In genomic region chr3:108911081-108911547, GRCm38 (mm10) we compare ENCODE assay signal across 8 mouse cellular contexts. TPM values are rescaled to one million over a fixed set of nuclear protein-coding genes. Genes with fewer than 3 reads are reported as not detected.
A peak's percentile ranks its signal among the peaks of the same experiment; 100 is the strongest.
DNase-seq lines count a peak whose midpoint lies in the region; ATAC-seq and TF ChIP-seq lines count a peak whose summit lies in the region.

No protein-coding gene starts in this region.

- WGBS in cerebellum, adult 2 months: under 1% methylated on average over 44 of the region's 44 CpGs
- under 1% methylated on average over 40 of the region's 44 CpGs for WGBS in hindbrain, embryonic 12.5 days

- peak overlapping the region; percentile 92 for H3K27ac ChIP-seq in cerebellum, adult 2 months (ENCODE audit: insufficient read depth, low read length)
- H3K27ac ChIP-seq in hindbrain, embryonic 12.5 days: peak overlapping the region; percentile 96

- H3K36me3 ChIP-seq in hindbrain, embryonic 12.5 days: peaks cover 13% of the 10 kb centered on the region

- H3K27me3 ChIP-seq in cerebellum, adult 2 months (ENCODE audit: control insufficient read depth, insufficient read depth, low read length): no peaks in the 10 kb centered on the region
- H3K27me3 ChIP-seq in hindbrain, embryonic 12.5 days: no peaks in the 10 kb centered on the region

- H3K9me3 ChIP-seq in hindbrain, embryonic 12.5 days (replicated peaks): no peaks in the 10 kb centered on the region

- H3K4me3 ChIP-seq in cerebellum, adult 2 months (replicated peaks; ENCODE audit: insufficient read depth, low read depth, low read length): peak overlapping the region; percentile 84
- H3K4me3 ChIP-seq in hindbrain, embryonic 12.5 days: peak overlapping the region; percentile 88

- H3K9ac ChIP-seq in hindbrain, embryonic 12.5 days: peak overlapping the region; percentile 90

- ATAC-seq in frontal cortex, adult (ENCODE audit: low TSS enrichment): peak; percentile 68
- peak; percentile 91 for ATAC-seq in hindbrain, embryonic 12.5 days (ENCODE audit: low FRiP score)
- ATAC-seq in megakaryocyte, adult 5-6 weeks (ENCODE audit: poor library complexity, severe bottlenecking): peak; percentile 64

- H3K4me1 ChIP-seq in cerebellum, adult 2 months (ENCODE audit: control insufficient read depth, insufficient read depth, low read length): peaks cover under 1% of the 10 kb centered on the region; the same call in 1 of the 2 replicates
- peaks cover 22% of the 10 kb centered on the region for H3K4me1 ChIP-seq in hindbrain, embryonic 12.5 days

- peak overlapping the region; percentile 94 for H3K4me2 ChIP-seq in hindbrain, embryonic 12.5 days (replicated peaks)

- TF ChIP-seq POLR2A in cerebellum, adult 2 months (IDR thresholded peaks at IDR 0.05; ENCODE audit: borderline replicate concordance, insufficient read depth, low read length): no peak

- peak; percentile 66 for DNase-seq in MEL-GATA-1-ER (ENCODE audit: extremely low read depth, low read depth)
- peak in 1 of 2 experiments; percentile 56 for DNase-seq in cerebellum, adult 2 months
- peak; percentile 30 to 52 for DNase-seq in left cerebral cortex, adult 9 months (ENCODE audit: low spot score in 2 of 2)
- peak; percentile 69 to 74 for DNase-seq in right cerebral cortex, postnatal 10 days (ENCODE audit: low spot score in 2 of 2)
- DNase-seq in urinary bladder, postnatal 25 days (ENCODE audit: low spot score): peak; percentile 49

- peak; percentile 20; the same call in 1 of the 2 replicates for TF ChIP-seq CTCF in cerebellum, adult 2 months (IDR thresholded peaks at IDR 0.05; ENCODE audit: borderline replicate concordance, insufficient read depth, low read depth, low read length)

RNA-seq across cellular contexts. Expression of gene Prpf38b, which starts 0.4 kb away (rescaled TPM):
- 119 and 121 TPM in 2 replicates for polyA plus RNA-seq in cerebellum, adult 2 months (2012; rRNA removed)
- polyA plus RNA-seq in hindbrain, embryonic 12.5 days (2016; fragmentation: Nextera tagmentation; extraction: Ambion mirVana): 87.6 and 103 TPM in 2 replicates
- total RNA-seq in megakaryocyte, adult 5-6 weeks (2015): 108 and 110 TPM in 2 replicates
- 197 and 206 TPM in 2 replicates for total RNA-seq in megakaryocyte, adult 5-6 weeks (2017)

RNA-seq across cellular contexts. Expression of gene Fndc7, which starts 21.3 kb away (rescaled TPM):
- 0.08 and 0.11 TPM in 2 replicates for polyA plus RNA-seq in cerebellum, adult 2 months (2012; rRNA removed)
- polyA plus RNA-seq in hindbrain, embryonic 12.5 days (2016; fragmentation: Nextera tagmentation; extraction: Ambion mirVana): 0.12 and 0.22 TPM in 2 replicates
- total RNA-seq in megakaryocyte, adult 5-6 weeks (2015): 0.07 TPM in 1 of 2 replicates, not detected in the other
- total RNA-seq in megakaryocyte, adult 5-6 weeks (2017): 0.12 and 0.44 TPM in 2 replicates

RNA-seq across cellular contexts. Expression of gene Henmt1, which starts 28.6 kb away (rescaled TPM):
- 1.0 and 1.3 TPM in 2 replicates for polyA plus RNA-seq in cerebellum, adult 2 months (2012; rRNA removed)
- polyA plus RNA-seq in hindbrain, embryonic 12.5 days (2016; fragmentation: Nextera tagmentation; extraction: Ambion mirVana): 0.99 and 1.4 TPM in 2 replicates
- 0.11 TPM in 1 of 2 replicates, not detected in the other for total RNA-seq in megakaryocyte, adult 5-6 weeks (2015)
- 0.45 TPM in 1 of 2 replicates, not detected in the other for total RNA-seq in megakaryocyte, adult 5-6 weeks (2017)

RNA-seq across cellular contexts. Expression of gene Gm9857, which starts 29.1 kb away (rescaled TPM):
- 0.88 and 1.0 TPM in 2 replicates for polyA plus RNA-seq in cerebellum, adult 2 months (2012; rRNA removed)
- polyA plus RNA-seq in hindbrain, embryonic 12.5 days (2016; fragmentation: Nextera tagmentation; extraction: Ambion mirVana): not detected in 2 replicates
- not detected in 2 replicates for total RNA-seq in megakaryocyte, adult 5-6 weeks (2015)
- total RNA-seq in megakaryocyte, adult 5-6 weeks (2017): not detected in 2 replicates
